Mouse (Mus musculus) MEL (cell line): Measurements from ENCODE around the gene Prdx2. TPM values are rescaled to one million over a fixed set of nuclear protein-coding genes. Genes with fewer than 3 reads are reported as not detected.

ENCODE experiments used
- DNase-seq: peaks from one replicate; pipeline ENCODE4 v3.0.0; 2011; ENCODE audit warnings: low read depth, low spot score
- H3K27ac ChIP-seq: 2 replicates; pipeline ENCODE4 v1.5.1; 2012; ENCODE audit warnings: low read depth, mild to moderate bottlenecking, control low read depth, low read length, moderate library complexity; ENCODE audit not compliant: control insufficient read depth
- H3K27me3 ChIP-seq, 2 experiments: fragments of 150-350 bp in 1 of 2; sonication (generic) in 1 of 2; 2 replicates each; pipeline ENCODE4 v1.6.1; 2012; ENCODE audit warnings: low read length in 2 of 2, mild to moderate bottlenecking in 2 of 2, improper control_type of control experiment in 1 of 2, moderate library complexity in 1 of 2; ENCODE audit not compliant: insufficient read depth in 2 of 2, control insufficient read depth in 1 of 2
- H3K36me3 ChIP-seq, 2 experiments: 2 replicates each; pipeline ENCODE4 v1.6.1; 2012 to 2014; ENCODE audit warnings: low read length in 2 of 2, improper control_type of control experiment in 1 of 2, inconsistent platforms in 1 of 2, mild to moderate bottlenecking in 1 of 2; ENCODE audit not compliant: insufficient read depth in 2 of 2, control insufficient read depth in 1 of 2
- H3K4me1 ChIP-seq, 2 experiments: fragments of 150-350 bp in 1 of 2; sonication (generic) in 1 of 2; 2 replicates each; pipeline ENCODE4 v1.6.1; 2012; ENCODE audit warnings: low read length in 2 of 2, improper control_type of control experiment in 1 of 2, mild to moderate bottlenecking in 1 of 2; ENCODE audit not compliant: insufficient read depth in 2 of 2, control insufficient read depth in 1 of 2
- H3K4me3 ChIP-seq, 2 experiments: fragments of 150-350 bp in 1 of 2; sonication (generic) in 1 of 2; 2 replicates each; pipeline ENCODE4 v1.5.1; 2012; ENCODE audit warnings: low read depth in 2 of 2, low read length in 2 of 2, mild to moderate bottlenecking in 2 of 2, moderate library complexity in 2 of 2, control low read depth in 1 of 2, improper control_type of control experiment in 1 of 2; ENCODE audit not compliant: control insufficient read depth in 1 of 2, insufficient read depth in 1 of 2
- H3K79me2 ChIP-seq: 2 replicates; pipeline ENCODE4 v1.6.1; 2012; ENCODE audit warnings: mild to moderate bottlenecking, low read length, moderate library complexity; ENCODE audit not compliant: control insufficient read depth, poor library complexity, insufficient read depth
- H3K9ac ChIP-seq: 2 replicates; pipeline ENCODE4 v1.6.1; 2012; ENCODE audit warnings: low read depth, mild to moderate bottlenecking, control low read depth, low read length, moderate library complexity; ENCODE audit not compliant: control insufficient read depth, poor library complexity, severe bottlenecking
- H3K9me3 ChIP-seq: fragments of 150-350 bp; sonication (generic); replicated peaks from 2 replicates; pipeline ENCODE4 v1.6.1; 2012; ENCODE audit warnings: mild to moderate bottlenecking, low read length, improper control_type of control experiment, moderate library complexity; ENCODE audit not compliant: insufficient read depth
- CTCF ChIP-seq, 3 experiments: IDR thresholded peaks in 2 of 3; conservative IDR thresholded peaks in 1 of 3; 2 replicates each; pipeline ENCODE4 v1.5.1; 2011 to 2012; ENCODE audit warnings: low read length in 3 of 3, low read depth in 2 of 3, mild to moderate bottlenecking in 2 of 3, improper control_type of control experiment in 1 of 3, inconsistent platforms in 1 of 3, mixed read lengths in 1 of 3, moderate library complexity in 1 of 3; ENCODE audit not compliant: control insufficient read depth in 1 of 3, insufficient read depth in 1 of 3, poor library complexity in 1 of 3, severe bottlenecking in 1 of 3
- ELF1 ChIP-seq: IDR thresholded peaks from 2 replicates; pipeline ENCODE4 v1.6.1; 2014; ENCODE audit warnings: low read depth, mild to moderate bottlenecking, inconsistent platforms, low read length, improper control_type of control experiment, moderate library complexity
- EP300 ChIP-seq, 2 experiments: IDR thresholded peaks; 2 replicates each; pipeline ENCODE4 v1.6.1; 2011; ENCODE audit warnings: improper control_type of control experiment in 2 of 2, low read length in 2 of 2, low read depth in 1 of 2, mild to moderate bottlenecking in 1 of 2
- ETS1 ChIP-seq: IDR thresholded peaks from 2 replicates; pipeline ENCODE4 v1.6.1; 2012; ENCODE audit warnings: low read depth, mild to moderate bottlenecking, inconsistent platforms, low read length, improper control_type of control experiment, moderate library complexity
- GABPA ChIP-seq: IDR thresholded peaks from 2 replicates; pipeline ENCODE4 v1.6.1; 2012; ENCODE audit warnings: low read depth, mild to moderate bottlenecking, inconsistent platforms, low read length, improper control_type of control experiment, moderate library complexity
- HCFC1 ChIP-seq: IDR thresholded peaks from 2 replicates; pipeline ENCODE4 v1.6.1; 2012; ENCODE audit warnings: low read depth, mild to moderate bottlenecking, inconsistent platforms, low read length, improper control_type of control experiment, moderate library complexity
- MAX ChIP-seq: IDR thresholded peaks from 2 replicates; pipeline ENCODE4 v1.6.1; 2011; ENCODE audit warnings: low read length, improper control_type of control experiment
- MEF2A ChIP-seq: IDR thresholded peaks from 2 replicates; pipeline ENCODE4 v1.6.1; 2014; ENCODE audit warnings: low read depth, mild to moderate bottlenecking, inconsistent platforms, low read length, improper control_type of control experiment; ENCODE audit not compliant: poor library complexity, insufficient replicate concordance, severe bottlenecking; ENCODE audit errors: extremely low read depth
- MXI1 ChIP-seq: IDR thresholded peaks from 2 replicates; pipeline ENCODE4 v1.6.1; 2011; ENCODE audit warnings: mild to moderate bottlenecking, low read depth, low read length, improper control_type of control experiment
- MYB ChIP-seq: IDR thresholded peaks from 2 replicates; pipeline ENCODE4 v1.6.1; 2011; ENCODE audit warnings: mild to moderate bottlenecking, low read depth, low read length, improper control_type of control experiment
- MYC ChIP-seq: IDR thresholded peaks from 2 replicates; pipeline ENCODE4 v1.6.1; 2011; ENCODE audit warnings: low read depth, mild to moderate bottlenecking, low read length, improper control_type of control experiment, moderate library complexity
- NELFE ChIP-seq: IDR thresholded peaks from 2 replicates; pipeline ENCODE4 v1.6.1; 2011; ENCODE audit warnings: low read depth, low read length, improper control_type of control experiment
- POLR2A ChIP-seq, 2 experiments: IDR thresholded peaks; 2 replicates each; pipeline ENCODE4 v1.6.1; 2011 to 2012; ENCODE audit warnings: low read length in 2 of 2, mild to moderate bottlenecking in 2 of 2, control low read depth in 1 of 2, improper control_type of control experiment in 1 of 2, low read depth in 1 of 2, moderate library complexity in 1 of 2; ENCODE audit not compliant: control insufficient read depth in 1 of 2, insufficient read depth in 1 of 2, poor library complexity in 1 of 2
- POLR2AphosphoS2 ChIP-seq: IDR thresholded peaks from 2 replicates; pipeline ENCODE4 v1.6.1; 2011; ENCODE audit warnings: low read length, improper control_type of control experiment
- POLR2AphosphoS5 ChIP-seq: IDR thresholded peaks from 2 replicates; pipeline ENCODE4 v1.6.1; 2012; ENCODE audit warnings: low read depth, borderline replicate concordance, mild to moderate bottlenecking, inconsistent platforms, low read length, moderate library complexity, mixed read lengths
- RAD21 ChIP-seq: IDR thresholded peaks from 2 replicates; pipeline ENCODE4 v1.6.1; 2011; ENCODE audit warnings: mild to moderate bottlenecking, low read depth, low read length, improper control_type of control experiment
- SIN3A ChIP-seq: IDR thresholded peaks from 2 replicates; pipeline ENCODE4 v1.6.1; 2012; ENCODE audit warnings: low read length, improper control_type of control experiment, inconsistent platforms
- TBP ChIP-seq: IDR thresholded peaks from 2 replicates; pipeline ENCODE4 v1.8.0; 2011; ENCODE audit warnings: low read depth, low read length, improper control_type of control experiment
- TCF12 ChIP-seq: IDR thresholded peaks from 2 replicates; pipeline ENCODE4 v1.6.1; 2014; ENCODE audit warnings: low read depth, mild to moderate bottlenecking, inconsistent platforms, low read length, improper control_type of control experiment, moderate library complexity
- USF1 ChIP-seq: IDR thresholded peaks from 2 replicates; pipeline ENCODE4 v1.6.1; 2014; ENCODE audit warnings: low read depth, mild to moderate bottlenecking, inconsistent platforms, low read length, improper control_type of control experiment, moderate library complexity
- USF2 ChIP-seq, 2 experiments: IDR thresholded peaks; 2 replicates each; pipeline ENCODE4 v1.6.1; 2011 to 2012; ENCODE audit warnings: improper control_type of control experiment in 2 of 2, low read length in 2 of 2, borderline replicate concordance in 1 of 2, inconsistent platforms in 1 of 2, low read depth in 1 of 2, mild to moderate bottlenecking in 1 of 2; ENCODE audit not compliant: insufficient read depth in 1 of 2
- ZMIZ1 ChIP-seq: IDR thresholded peaks from 2 replicates; pipeline ENCODE4 v1.6.1; 2012; ENCODE audit warnings: low read depth, mild to moderate bottlenecking, inconsistent platforms, low read length, improper control_type of control experiment, moderate library complexity
- polyA plus RNA-seq, 2 experiments: library from polyadenylated mRNA; stranded (reverse) in 1 of 2; unstranded in 1 of 2; fragments of >175 nt in 1 of 2; fragments of >200 nt in 1 of 2; gene quantifications; 2 replicates each; pipeline versions ENCODE4 v1.2.1 to v1.2.4; 2012; ENCODE audit warnings: low replicate concordance in 2 of 2, low read depth in 1 of 2; ENCODE audit not compliant: insufficient read length in 2 of 2, insufficient read depth in 1 of 2, missing spikeins in 1 of 2
- total RNA-seq: library from RNA; depleted of rRNA; stranded (reverse); fragments of 300-350 nt; gene quantifications from 2 replicates; pipeline ENCODE4 v1.2.3, GENCODE M21; 2012

Prdx2 gene
- total and polyA plus RNA-seq, 3 experiments, result 643 to 773 (median 679) TPM

- DNase-seq, result peak; percentile 91
- Histone ChIP-seq H3K9me3 (no peaks in the 10 kb centered on the region), H3K27me3 (no peaks in the 10 kb centered on the region), H3K79me2 (peaks cover 22% of the 10 kb centered on the region), H3K4me3 (peak overlapping the region; percentile 84 to 86), H3K36me3 (peaks cover 0 to 21% of the 10 kb centered on the region in 2 experiments; a peak in 2 of 4 replicates)
- TF ChIP-seq ELF1 (peak; percentile 85), HCFC1 (peak; percentile 68), ZMIZ1 (peak; percentile 44), TCF12 (peak; percentile 34; the same call in 1 of the 2 replicates), NELFE (peak; percentile 52), RAD21 (no peak), POLR2A (IDR thresholded peaks at IDR 0.05; ENCODE audit: control insufficient read depth in 1 of 2, insufficient read depth in 1 of 2, low read depth in 1 of 2, low read length in 2 of 2, poor library complexity in 1 of 2) (peak; percentile 39 to 63), USF1 (peak; percentile 87), POLR2AphosphoS2 (peak; percentile 80), TBP (peak; percentile 45; the same call in 1 of the 2 replicates), MYB (no peak), ETS1 (peak; percentile 49; the same call in 1 of the 2 replicates), MAX (peak; percentile 58), MYC (peak; percentile 44; the same call in 1 of the 2 replicates), MXI1 (peak; percentile 91), GABPA (no peak), SIN3A (peak; percentile 66), MEF2A (no peak), USF2 (IDR thresholded peaks at IDR 0.05; ENCODE audit: borderline replicate concordance in 1 of 2, insufficient read depth in 1 of 2, low read depth in 1 of 2, low read length in 2 of 2) (peak in 1 of 2 experiments; percentile 50; a peak in 1 of 4 replicates), CTCF (IDR thresholded peaks at IDR 0.05 in 2 of 3, conservative IDR thresholded peaks at IDR 0.05 in 1 of 3; ENCODE audit: control insufficient read depth in 1 of 3, insufficient read depth in 1 of 3, low read depth in 2 of 3, low read length in 3 of 3, poor library complexity in 1 of 3, severe bottlenecking in 1 of 3) (no peak), POLR2AphosphoS5 (peak; percentile 26; the same call in 1 of the 2 replicates), EP300 (IDR thresholded peaks at IDR 0.05; ENCODE audit: low read depth in 1 of 2, low read length in 2 of 2) (peak in 1 of 2 experiments; percentile 14; a peak in 1 of 4 replicates)
- TF ChIP-seq, all 39 proteins: peak for 17
- Histone ChIP-seq H3K4me1 (peaks cover 12 to 47% of the 10 kb centered on the region in 2 experiments), H3K9ac (peak overlapping the region; percentile 88), H3K27ac (peak overlapping the region; percentile 89)
These were observed 8.3 kb downstream of the Prdx2 start for GRCm38 (mm10) chr8:84977435-84978247.
